Mouse (Mus musculus): Measurements from ENCODE around the gene Otog.

DNA sequence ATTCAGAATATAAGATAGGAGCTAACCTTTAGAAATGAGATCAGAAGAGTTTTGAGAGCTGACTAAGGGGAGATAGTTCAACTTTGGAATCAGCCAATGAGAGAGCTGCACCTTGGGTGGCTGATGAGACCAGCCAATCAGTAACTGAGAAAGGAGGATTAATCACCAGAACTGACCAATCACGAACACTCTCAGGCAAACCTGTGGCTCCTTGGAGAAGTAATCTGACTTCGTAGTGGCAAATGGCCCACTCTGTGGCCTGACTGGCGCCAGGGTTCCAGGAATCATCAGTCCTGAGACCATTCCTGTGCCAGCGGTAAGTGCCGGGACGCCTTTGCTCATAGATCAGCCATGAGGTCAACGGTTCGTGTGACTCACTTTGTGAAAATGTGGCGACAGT, 96.6 kb downstream of the Otog start:
- TF ChIP-seq POLR2A (IDR thresholded peaks at IDR 0.05; ENCODE audit: insufficient read depth, low read depth, low read length), result no peak
- no peak for TF ChIP-seq EP300 (IDR thresholded peaks at IDR 0.05; ENCODE audit: insufficient read depth, low read depth, low read length)
